Mouse (Mus musculus): Measurements from ENCODE around the gene Chrm2.

Gene Chrm2

DNA sequence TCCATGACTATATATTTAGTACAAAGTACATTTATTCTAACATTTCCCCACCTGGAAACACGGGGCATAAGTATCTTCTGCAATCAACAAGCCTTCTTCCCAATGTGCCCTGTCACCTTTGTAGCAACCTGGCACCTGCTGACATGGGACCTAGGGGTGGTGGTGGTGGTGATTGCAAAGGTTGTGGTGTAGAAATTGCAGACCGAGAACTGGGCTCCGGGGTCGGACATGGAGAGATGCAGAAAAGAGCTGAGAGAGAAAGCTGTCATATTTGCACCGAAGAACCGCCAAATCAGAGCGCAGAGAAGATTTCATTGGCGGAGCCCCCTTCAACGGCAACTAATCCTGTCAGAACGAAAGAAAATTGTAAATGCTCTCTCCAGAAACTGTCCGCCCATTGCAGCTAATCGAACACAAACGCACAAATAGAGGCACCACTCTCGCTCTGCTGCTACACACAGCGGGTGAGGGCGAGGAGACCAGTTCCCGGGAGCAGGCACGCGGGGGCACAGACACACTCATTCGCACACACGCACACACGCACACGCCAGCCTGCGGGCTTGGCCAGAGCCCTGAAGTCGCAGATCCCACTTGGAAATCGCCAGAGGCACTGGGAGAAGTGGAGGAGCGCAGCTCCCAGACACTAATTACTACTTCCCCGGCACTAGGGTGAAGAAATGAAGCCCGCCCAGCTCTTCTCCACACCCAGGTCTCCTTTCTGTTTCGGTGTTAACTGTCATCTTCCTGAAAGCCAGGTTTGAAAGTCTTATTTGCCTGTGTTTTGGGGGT lies at the start of gene Chrm2:
Gene Chrm2 (plus strand): TSS at position 473 of the 789 bp plus-strand sequence.
- 3% methylated on average over 30 of the region's 30 CpGs for WGBS

DNA sequence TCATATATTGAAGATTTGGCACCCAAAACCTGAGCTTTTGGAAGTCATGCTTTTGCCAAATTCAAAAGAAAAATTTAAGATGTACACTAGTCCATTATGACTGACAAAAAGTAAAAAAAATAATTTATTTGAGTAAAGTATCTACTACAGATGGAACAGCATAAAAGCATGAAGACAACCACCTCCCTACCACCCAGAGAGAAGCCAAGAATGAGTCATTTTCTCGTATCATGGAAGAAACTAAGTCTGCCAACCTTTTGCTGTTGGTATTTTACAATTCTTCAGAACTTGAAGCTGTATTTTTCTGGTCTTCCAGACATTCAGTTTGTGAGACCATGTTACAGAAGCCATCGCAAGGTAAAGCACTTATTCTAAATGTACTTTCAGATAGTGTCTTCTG lies 13.9 kb upstream of the Chrm2 start:
- WGBS, result 46% methylated on average over 2 of the region's 2 CpGs

DNA sequence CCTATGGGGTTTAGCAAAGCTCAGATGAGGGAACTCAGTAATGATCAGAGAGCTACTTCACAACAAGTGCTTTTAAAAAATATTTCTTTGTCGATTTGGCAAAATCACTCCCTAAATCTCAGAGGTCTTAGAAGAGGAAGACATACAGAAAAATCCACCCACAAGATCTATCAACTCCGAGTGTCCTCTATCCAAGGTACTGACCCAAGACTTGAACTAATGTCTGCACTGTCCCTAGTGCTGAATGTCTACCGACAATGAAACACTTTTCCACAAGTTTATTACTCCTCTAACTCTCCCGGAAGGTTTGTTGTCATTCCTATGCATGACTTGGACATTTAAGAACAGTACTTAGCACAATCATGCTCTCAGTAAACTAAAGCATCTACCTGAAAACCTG lies 9.9 kb upstream of the Chrm2 start:
- 80% methylated on average over 4 of the region's 4 CpGs for WGBS

DNA sequence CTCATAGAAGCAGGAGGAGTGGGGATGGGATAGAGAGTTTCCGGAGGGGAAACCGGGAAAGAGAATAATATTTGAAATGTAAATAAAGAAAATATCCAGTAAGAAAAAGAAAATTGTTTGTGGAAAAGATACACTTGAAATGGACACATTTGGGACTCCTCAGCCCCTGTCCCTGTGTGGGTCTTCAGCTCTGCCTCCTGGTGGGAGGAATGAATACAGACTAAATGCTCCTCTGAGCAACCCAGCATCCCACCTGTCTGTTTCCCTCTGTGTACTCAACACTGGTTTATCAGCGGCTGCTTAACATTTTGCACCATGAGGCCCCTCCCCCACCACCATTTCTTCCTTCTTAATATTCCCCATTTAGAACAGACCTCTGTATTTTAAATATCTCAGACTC lies 3.8 kb upstream of the Chrm2 start:
- 55% methylated on average over 3 of the region's 3 CpGs for WGBS

DNA sequence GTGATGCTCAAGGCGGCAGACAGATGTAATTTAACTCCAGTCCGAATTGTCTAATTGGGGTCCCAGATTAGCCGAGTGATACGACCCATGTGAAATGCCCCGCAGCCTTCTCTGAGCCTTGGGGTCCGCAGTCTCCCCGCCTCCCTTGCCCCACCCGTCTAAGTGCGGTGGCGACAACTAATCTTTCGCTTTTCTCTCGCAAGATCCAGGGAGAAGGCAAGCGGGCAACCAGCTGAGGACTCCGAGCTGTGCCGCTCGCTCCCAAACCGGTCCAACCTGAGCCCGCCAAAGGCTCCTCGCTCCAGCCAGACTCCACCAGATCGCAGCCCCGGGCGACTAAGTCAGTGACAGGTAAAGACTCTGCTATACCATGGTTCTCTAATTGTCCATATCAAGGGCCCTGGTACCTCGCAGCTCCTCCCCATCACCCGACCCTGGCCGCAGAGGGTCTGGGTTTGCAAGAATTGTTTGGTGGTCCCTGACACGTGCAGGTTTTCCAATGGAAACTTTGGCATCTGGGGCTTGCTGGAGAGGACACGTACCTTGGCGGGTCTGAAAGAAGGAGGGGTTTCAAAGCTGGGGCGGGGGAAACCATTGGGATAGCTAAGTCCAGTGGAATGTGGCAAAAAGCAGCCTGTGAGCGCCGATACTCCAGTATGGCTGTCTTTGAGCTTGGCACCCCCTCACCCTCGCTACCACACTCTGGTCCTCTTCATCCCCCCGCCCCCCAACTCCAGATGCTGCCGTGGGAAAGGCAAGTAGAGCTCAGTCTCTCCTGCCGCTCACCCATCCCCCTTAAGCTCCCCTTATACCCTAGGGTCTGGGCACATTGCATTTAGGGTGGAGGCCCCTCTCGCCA lies 746 bp downstream of the Chrm2 start:
- WGBS, result 1% methylated on average over 36 of the region's 36 CpGs

DNA sequence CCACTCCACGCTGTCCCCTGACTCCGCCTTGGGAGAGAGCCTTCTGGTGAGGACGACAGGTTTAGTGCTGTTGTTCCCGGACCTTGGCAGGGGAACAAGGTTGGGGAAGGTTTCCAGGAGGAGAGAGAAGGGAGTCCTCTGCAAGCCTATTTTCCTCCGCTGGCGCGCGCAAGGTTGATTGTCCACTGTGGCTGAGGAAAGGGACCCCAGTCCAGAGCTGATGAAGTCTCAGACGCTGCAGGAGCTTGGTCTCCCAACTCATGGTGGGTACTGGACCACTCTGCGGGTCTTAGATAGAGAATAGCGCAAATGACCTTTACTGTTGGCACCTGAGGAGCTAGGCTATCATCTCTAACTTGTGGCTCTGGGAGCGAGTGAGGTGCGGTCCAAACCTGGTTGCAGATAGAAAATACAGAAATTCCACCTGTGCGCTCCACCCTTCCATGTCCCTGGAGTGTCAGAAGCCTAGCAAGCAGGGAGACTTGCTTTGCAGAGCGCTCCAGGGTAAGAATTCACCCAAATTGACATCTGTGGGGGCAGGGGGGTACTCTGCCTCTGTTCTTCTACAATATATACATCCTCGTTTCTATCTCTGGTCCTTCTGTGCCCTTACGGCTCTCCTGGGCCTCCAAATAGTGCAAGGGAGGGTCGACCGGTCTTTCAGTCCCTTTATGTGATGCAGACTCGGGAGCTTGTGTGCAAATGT lies 1.5 kb downstream of the Chrm2 start:
- 33% methylated on average over 20 of the region's 20 CpGs for WGBS

DNA sequence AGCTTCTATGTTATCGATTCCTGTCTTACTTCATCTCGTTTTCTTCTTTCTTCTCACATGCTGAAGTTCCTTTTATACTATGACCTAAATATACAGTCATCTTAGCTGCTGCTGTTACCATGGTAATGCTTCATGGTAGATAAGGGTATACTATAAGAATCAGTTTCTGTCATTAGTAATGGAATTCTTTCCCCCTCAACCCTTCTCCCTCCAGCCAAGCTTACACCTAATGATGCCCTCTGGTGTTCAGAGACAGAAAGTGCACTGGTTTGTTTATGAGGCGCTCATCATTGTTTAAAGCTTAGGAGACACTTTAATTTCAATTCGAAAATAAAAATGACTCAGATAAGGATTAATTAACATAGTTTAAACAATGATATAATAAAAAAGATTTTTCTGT lies 5.8 kb downstream of the Chrm2 start:
- 45% methylated on average over 4 of the region's 4 CpGs for WGBS

DNA sequence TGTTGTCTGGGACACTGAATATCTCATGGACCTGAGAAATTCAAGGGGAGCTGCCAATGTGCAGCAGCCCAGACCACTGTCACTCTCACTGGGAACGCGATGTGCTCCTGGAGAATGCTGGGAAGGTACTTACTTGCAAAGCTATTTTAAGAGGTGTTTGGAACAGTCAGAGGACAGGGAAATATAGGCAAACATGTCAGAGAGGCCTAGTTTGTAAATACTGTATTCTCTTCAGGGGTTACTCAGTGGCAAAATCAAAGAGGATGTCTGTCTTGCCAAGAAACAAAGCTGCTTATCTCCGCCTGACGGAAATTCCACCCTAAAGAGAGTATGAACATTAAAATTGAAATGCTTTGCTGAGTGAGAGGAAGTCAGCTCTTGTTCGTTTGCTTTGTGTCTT lies 17.3 kb downstream of the Chrm2 start:
- WGBS, result 66% methylated on average over 5 of the region's 5 CpGs

DNA sequence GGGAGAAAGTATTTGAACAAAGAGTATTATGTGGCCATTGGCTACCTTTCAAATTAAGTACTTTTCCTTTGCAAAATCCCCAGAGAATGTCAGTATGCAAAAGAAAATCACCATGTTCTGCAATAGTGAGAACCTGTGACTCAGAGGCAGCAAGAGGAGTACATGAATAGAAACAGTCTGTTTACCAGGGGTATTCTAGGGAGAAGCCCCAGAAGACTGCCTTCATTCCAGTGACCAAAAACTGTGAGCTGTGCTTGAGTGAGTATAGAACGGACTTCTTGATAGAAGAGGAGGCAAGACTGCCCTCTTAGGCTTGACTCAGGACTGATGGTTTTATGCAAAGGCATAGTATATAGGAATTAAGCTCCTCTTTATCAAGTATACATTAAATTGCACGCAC lies 22.2 kb downstream of the Chrm2 start:
- 55% methylated on average over 2 of the region's 2 CpGs for WGBS

DNA sequence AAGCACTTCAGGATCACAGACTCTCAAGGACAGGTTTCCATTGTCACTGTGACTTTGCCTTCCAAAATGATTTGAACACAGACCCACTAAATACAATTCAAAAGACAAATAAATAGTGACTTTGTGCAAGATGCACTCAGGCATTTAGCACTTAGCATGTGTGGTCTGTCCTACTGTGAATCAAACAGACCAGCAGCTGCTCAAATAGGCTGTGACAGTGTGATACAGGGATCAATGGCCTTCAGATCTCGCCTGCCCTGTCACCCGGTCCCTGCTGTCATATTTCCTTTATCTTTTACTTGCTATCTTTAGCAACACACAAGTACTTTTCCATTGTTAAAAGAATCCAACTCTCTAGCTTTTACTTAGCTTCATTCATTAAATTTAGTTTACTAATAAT lies 31.8 kb downstream of the Chrm2 start:
- WGBS, result 80% methylated on average over 2 of the region's 2 CpGs

DNA sequence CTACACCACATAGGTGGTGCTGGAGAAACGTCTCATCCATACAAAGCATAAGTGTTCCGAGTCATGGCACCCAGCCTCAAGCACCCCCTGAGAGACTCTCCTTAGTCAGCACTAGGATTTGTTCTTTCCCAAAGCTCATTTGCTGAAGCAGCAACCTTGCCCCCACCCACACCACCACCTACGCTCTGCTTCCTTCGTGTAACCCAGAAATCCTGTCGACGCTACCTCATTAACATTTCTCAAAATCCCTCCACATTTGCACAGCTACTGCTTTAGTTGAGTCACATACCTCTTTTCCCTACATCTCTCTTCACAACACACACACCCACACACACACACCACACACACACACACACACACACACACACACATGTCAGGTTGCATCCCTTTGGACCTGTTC lies 50.1 kb downstream of the Chrm2 start:
- 52% methylated on average over 6 of the region's 6 CpGs for WGBS

DNA sequence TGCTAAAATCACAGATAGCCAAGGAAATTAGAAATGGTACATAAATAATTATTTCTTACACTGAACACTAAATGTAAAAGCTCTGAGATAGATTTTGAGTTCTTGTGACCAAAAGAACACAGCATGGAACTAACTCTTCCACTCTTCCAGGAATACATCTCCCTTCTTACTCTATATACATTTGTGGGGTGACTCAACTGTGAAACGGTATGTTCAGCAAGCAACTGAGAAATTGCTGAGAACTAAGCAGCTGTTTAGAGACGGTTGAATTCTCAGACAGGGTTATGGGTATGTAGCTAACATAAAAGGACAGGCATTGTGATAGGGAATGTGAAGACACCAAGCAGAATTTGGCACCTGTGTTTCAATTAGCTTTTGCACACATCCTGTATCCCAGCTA lies 51.3 kb downstream of the Chrm2 start:
- 43% methylated on average over 2 of the region's 2 CpGs for WGBS

DNA sequence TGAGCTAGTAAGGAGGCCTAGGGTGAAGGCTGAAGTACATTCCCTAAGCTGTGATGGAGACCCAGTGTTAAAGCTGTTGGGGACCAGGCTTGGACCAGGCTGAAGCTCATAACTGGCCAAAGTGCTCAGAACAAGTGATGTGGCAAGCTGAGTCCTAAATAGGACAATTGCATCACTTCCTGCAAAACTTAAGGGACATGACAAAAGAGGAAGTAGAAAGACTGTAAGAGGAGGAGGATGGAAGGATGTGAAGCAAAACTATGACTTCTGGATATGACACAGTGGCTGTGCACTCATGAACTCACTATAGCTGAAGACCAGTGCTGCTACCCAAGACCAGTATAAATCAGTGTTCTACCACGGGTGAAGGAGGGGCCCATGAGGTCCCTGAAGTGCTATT lies 69.1 kb downstream of the Chrm2 start:
- 77% methylated on average over 1 of the region's 1 CpGs for WGBS

DNA sequence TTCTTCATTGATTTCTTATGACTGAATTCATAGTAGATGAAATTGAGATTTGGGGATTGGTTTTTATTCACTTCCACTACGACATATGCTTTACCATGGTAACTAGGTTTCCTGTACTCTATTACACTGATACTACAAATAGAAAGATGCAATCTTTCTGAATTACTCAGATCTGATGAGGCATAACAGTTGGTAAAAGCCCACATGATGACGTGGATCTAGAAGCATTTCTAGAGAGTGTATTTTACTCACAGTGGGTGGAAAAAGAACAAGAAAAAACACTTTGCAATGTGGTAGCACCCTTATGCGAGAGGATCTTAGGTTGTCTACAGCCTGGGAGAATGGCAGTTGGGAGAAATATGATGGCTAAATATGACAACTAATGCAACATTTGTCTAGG lies 76.1 kb downstream of the Chrm2 start:
- 43% methylated on average over 3 of the region's 3 CpGs for WGBS

DNA sequence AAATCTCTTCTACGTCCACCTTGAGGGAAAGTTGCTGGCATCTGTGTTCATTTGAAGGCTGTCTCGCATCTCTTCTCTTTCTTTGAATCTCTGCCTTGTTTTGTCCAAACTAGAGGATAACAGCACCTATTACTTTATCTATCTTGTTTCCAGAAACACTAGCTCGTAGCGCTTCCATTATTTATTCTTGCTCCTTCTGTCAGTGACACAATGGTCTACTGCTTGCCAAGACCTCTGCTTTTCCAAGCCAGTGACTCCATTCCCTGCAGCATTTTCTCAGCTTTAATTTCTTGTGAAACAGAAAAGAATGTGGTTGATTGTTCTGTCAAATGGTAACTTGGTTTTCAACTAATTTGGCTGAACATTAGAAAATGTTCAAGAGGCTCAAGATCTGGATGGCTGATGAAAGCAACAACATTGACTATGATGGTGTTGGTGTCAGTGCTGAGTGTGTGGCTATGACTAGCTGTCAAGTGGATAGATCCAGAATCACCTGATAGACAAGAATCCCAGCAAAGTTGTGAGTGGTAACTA lies 96.3 kb downstream of the Chrm2 start:
- 70% methylated on average over 4 of the region's 4 CpGs for WGBS

DNA sequence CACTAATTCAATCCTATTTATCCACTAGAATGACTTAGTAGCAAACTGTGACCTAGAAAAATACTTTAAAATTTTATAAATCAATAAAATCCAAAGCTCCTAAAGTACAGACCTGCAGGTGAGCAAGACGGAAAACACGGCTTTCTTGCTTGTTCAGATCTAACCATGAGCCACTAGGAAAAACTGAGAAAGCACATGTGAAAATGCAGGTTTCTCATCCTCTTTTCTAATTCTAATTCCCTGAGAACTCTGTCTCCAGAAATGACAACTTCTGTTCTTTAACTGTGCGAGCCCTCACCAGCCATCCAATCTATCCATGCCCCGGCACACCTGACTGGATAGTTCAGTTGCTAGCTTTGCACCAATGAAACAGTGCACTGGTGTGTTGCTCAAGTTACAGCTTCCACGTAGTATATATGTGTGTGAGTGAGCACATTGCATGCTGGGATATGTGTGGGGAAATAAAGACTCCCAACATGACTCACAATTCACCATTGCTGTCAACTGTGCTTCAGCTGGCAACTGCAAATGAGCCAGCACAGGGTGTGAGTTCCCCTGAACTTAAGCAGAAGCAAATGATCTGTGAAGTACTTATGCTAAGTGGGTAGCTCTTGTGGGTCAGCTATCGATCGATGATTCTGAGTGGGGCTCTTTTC lies 119.3 kb downstream of the Chrm2 start:
- 80% methylated on average over 7 of the region's 7 CpGs for WGBS

DNA sequence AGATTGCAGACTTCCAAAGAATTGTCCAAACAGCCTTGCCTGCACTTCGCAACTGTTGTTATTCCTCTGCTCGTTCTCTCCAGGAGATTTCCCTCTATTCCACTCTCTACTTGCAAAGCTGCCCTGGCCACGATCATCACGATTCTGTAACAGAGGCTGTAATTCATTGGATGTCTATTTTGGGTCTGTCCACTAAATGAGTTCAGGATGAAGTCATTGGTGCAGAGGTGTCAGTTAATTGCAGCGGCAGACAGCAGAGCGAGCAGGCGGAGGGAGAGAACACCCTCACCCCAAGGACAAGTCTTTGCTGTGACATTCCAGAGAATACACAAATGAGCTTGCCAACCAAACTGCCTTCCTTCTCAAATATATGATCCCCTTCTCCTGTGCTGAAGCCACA lies 120.1 kb downstream of the Chrm2 start:
- 51% methylated on average over 7 of the region's 7 CpGs for WGBS

DNA sequence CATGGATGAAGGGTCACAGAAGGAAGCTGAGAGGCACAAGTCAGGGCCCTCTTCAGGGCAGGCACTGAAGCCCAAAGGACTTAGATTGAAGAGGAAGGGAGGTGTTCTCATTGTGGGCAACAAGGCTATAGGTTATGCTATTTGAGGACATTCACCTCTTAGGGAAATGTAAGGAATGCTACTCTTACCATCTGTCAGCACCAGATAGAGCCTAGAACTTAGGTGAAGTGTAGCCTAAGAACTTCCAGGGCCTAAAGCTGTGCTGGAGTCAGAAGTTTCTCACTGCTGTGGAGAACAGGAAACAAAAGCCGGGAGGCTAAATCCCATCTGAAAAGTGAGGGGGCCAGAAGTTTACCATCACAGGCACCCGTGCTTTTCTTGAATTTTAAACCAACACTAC lies 120.6 kb downstream of the Chrm2 start:
- 68% methylated on average over 2 of the region's 2 CpGs for WGBS

DNA sequence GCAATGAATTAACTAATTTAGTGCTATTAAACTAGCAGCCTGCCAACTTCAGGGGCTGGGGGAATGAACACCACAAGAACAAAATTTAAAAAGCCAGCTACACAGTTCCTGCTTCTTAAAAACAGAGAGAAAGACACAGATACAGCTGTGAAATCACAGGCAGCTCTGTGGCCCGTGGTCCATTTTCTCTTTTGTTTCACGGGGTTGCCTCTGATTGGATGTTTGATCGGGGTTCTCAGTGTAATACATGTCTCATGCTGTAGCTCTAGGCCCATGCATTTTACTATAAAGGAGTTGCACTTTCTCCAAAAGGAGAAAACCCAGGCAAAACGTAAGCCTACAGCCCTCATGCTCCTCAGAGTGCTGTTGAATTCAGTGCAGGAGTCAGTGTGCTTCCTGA lies 128.6 kb downstream of the Chrm2 start:
- 63% methylated on average over 4 of the region's 4 CpGs for WGBS

DNA sequence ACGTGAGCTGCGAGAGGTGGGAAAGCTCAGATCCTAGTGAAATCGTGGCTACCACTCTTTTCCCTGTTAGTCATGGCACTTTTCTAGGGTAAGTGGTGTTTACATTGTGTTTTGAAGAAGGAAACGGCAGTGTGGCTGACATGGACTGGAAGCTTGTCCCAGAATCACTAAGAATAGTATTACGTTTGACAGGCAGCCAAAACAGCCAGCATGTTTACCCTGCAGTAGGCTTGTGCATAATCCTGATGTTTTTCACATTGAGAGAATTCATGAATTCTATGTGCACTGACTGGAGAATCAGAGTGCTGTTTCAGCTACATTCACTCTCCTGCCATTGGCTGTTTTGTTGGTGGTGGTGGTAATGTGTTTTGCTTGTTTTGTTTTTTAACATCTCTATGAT lies 129.4 kb downstream of the Chrm2 start:
- 24% methylated on average over 5 of the region's 5 CpGs for WGBS

DNA sequence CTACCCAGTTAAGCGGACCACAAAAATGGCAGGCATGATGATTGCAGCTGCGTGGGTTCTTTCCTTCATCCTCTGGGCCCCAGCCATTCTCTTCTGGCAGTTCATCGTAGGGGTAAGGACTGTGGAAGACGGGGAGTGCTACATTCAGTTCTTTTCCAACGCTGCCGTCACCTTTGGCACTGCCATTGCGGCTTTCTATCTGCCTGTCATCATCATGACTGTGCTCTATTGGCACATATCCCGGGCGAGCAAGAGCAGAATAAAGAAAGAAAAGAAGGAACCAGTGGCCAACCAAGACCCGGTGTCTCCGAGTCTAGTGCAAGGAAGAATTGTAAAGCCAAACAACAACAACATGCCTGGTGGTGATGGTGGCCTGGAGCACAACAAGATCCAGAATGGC lies 135.7 kb downstream of the Chrm2 start:
- 79% methylated on average over 11 of the region's 11 CpGs for WGBS

DNA sequence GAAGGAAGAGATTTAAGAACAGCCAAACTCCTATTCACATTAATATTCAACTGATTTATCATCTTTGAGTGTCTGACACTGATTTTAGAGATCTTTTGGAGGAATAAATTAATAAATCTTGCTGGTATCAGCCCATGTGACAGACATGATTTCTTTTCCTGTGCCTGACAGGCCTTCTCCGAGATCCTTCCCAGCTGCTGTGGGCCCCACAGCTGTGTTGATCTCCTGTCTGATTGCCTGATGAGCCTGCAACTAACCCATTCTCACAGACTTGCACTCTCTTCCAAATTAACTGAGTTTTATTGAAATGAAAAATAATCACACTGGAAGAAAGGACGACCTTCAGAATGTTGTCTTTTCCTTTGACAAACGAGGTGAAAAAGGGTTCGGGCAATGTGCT lies 140.6 kb downstream of the Chrm2 start:
- 70% methylated on average over 4 of the region's 4 CpGs for WGBS

All from cerebral cortex, adult 2 months (tissue).